Mouse (Mus musculus) v-Abl transformed pro-B cells (cell line): ENCODE data around the gene Rab20.

ENCODE experiments used
- in situ Hi-C, 2 experiments: fragments of 400-800 bp; cut with MboI; formaldehyde crosslinking; loops; one replicate each; pipeline ENCODE4 v1.15.1; 2025; ENCODE audit not compliant: unreplicated experiment in 2 of 2

Rab20 gene

GRCm38 (mm10) chr8:11415089-11415488 lies 63.4 kb downstream of the Rab20 start:
- in situ Hi-C loops = loop anchor here in 1 of 2 experiments (5.0 kb wide), 1 partner anchor 1192 kb away; no protein-coding TSS in a partner anchor

GRCm38 (mm10) chr8:11414304-11414703 lies 64.2 kb downstream of the Rab20 start:
- in situ Hi-C loops = no loop called here

GRCm38 (mm10) chr8:11412450-11412849 lies 66.1 kb downstream of the Rab20 start:
- in situ Hi-C loops = no loop called here

- in situ Hi-C loops = no loop called here
These were observed 66.9 kb downstream of the Rab20 start for GRCm38 (mm10) chr8:11411504-11412124.

- in situ Hi-C loops = no loop called here
These were observed 72.6 kb downstream of the Rab20 start for GRCm38 (mm10) chr8:11405722-11406481.

- in situ Hi-C loops = no loop called here
These were observed 73.9 kb downstream of the Rab20 start for GRCm38 (mm10) chr8:11404614-11405013.

- in situ Hi-C loops = no loop called here
These were observed 74.7 kb downstream of the Rab20 start for GRCm38 (mm10) chr8:11403813-11404212.
